Mouse (Mus musculus): ENCODE results near the gene Myt1. TPM values are rescaled to one million over a fixed set of nuclear protein-coding genes. Genes with fewer than 3 reads are reported as not detected.

Myt1 gene
- total and polyA plus RNA-seq, 2 experiments from 2014 or later = 6.7 to 55.0 TPM

GRCm38 (mm10) chr2:181864536-181864860 lies 101.4 kb downstream of the Myt1 start:
- Histone ChIP-seq H3K9ac (peak overlapping the region; percentile 67), H3K36me3 (ENCODE audit: insufficient read depth) (peaks cover 8% of the 10 kb centered on the region), H3K27me3 (ENCODE audit: insufficient read depth, low read length) (no peaks in the 10 kb centered on the region), H3K9me3 (ENCODE audit: low read length) (no peaks in the 10 kb centered on the region), H3K4me1 (ENCODE audit: insufficient read depth) (peaks cover 15% of the 10 kb centered on the region), H3K4me3 (ENCODE audit: low read depth, low read length) (peak overlapping the region; percentile 69), H3K27ac (ENCODE audit: low read depth, low read length) (peak overlapping the region; percentile 87), H3K4me2 (ENCODE audit: low read depth) (peak overlapping the region; percentile 77)
- ATAC-seq (peak; percentile 23), DNase-seq (no peak)
- WGBS = under 1% methylated on average over 22 of the region's 22 CpGs
- TF ChIP-seq CTCF (IDR thresholded peaks at IDR 0.05; ENCODE audit: low read depth) = no peak

GRCm38 (mm10) chr2:181866931-181867330 lies 103.8 kb downstream of the Myt1 start:
- 53% methylated on average over 5 of the region's 5 CpGs for WGBS
- no peak overlapping the region for H3K9ac ChIP-seq
- no peak for ATAC-seq

GRCm38 (mm10) chr2:181871039-181871438 lies 107.9 kb downstream of the Myt1 start:
- no peaks in the 10 kb centered on the region for H3K9me3 ChIP-seq (ENCODE audit: low read length)
- H3K36me3 ChIP-seq (ENCODE audit: insufficient read depth) = peaks cover 20% of the 10 kb centered on the region
- no peaks in the 10 kb centered on the region for H3K4me1 ChIP-seq (ENCODE audit: insufficient read depth)
- 97% methylated on average over 2 of the region's 2 CpGs for WGBS
- H3K27ac ChIP-seq (ENCODE audit: low read depth, low read length) = no peak overlapping the region
- no peak for ATAC-seq
- no peaks in the 10 kb centered on the region for H3K27me3 ChIP-seq (ENCODE audit: insufficient read depth, low read length)
- no peak for TF ChIP-seq CTCF (IDR thresholded peaks at IDR 0.05; ENCODE audit: low read depth)
- H3K4me2 ChIP-seq (ENCODE audit: low read depth) = no peak overlapping the region
- no peak overlapping the region for H3K9ac ChIP-seq
- H3K4me3 ChIP-seq (ENCODE audit: low read depth, low read length) = no peak overlapping the region
- DNase-seq = no peak

More at GRCm38 (mm10) chr2:181866931-181867330, 103.8 kb downstream of the Myt1 start:
- peak; percentile 81 for DNase-seq
- H3K9me3 ChIP-seq (ENCODE audit: low read length) = no peaks in the 10 kb centered on the region
- H3K36me3 ChIP-seq (ENCODE audit: insufficient read depth) = peaks cover 12% of the 10 kb centered on the region
- H3K4me1 ChIP-seq (ENCODE audit: insufficient read depth) = peaks cover 15% of the 10 kb centered on the region
- H3K4me3 ChIP-seq (ENCODE audit: low read depth, low read length) = no peak overlapping the region
- TF ChIP-seq CTCF (IDR thresholded peaks at IDR 0.05; ENCODE audit: low read depth) = peak; percentile 85
- no peak overlapping the region for H3K4me2 ChIP-seq (ENCODE audit: low read depth)
- H3K27ac ChIP-seq (ENCODE audit: low read depth, low read length) = no peak overlapping the region
- no peaks in the 10 kb centered on the region for H3K27me3 ChIP-seq (ENCODE audit: insufficient read depth, low read length)

Other genes starting within 250 kb of the Myt1 start
- gene Dnajc5, start 242.8 kb upstream of the Myt1 start, total RNA-seq (2014; rRNA removed) = 252 and 369 TPM in 2 replicates
- gene Dnajc5, start 242.8 kb upstream of the Myt1 start, polyA plus RNA-seq (2015; fragmentation: Nextera tagmentation; extraction: Ambion mirVana) = 207 and 270 TPM in 2 replicates
- gene Uckl1, start 178.4 kb upstream of the Myt1 start, total RNA-seq (2014; rRNA removed) = 55.8 and 59.1 TPM in 2 replicates
- gene Uckl1, start 178.4 kb upstream of the Myt1 start, polyA plus RNA-seq (2015; fragmentation: Nextera tagmentation; extraction: Ambion mirVana) = 42.7 and 43.0 TPM in 2 replicates
- 45.8 and 49.6 TPM in 2 replicates for gene Prpf6, start 171.5 kb upstream of the Myt1 start, total RNA-seq (2014; rRNA removed)
- gene Prpf6, start 171.5 kb upstream of the Myt1 start, polyA plus RNA-seq (2015; fragmentation: Nextera tagmentation; extraction: Ambion mirVana) = 43.7 and 46.5 TPM in 2 replicates
- 74.6 and 75.6 TPM in 2 replicates for gene Zfp512b, start 170.5 kb upstream of the Myt1 start, total RNA-seq (2014; rRNA removed)
- gene Zfp512b, start 170.5 kb upstream of the Myt1 start, polyA plus RNA-seq (2015; fragmentation: Nextera tagmentation; extraction: Ambion mirVana) = 44.7 and 62.3 TPM in 2 replicates
- 64.9 and 85.6 TPM in 2 replicates for gene Samd10, start 164.1 kb upstream of the Myt1 start, total RNA-seq (2014; rRNA removed)
- gene Samd10, start 164.1 kb upstream of the Myt1 start, polyA plus RNA-seq (2015; fragmentation: Nextera tagmentation; extraction: Ambion mirVana) = 82.6 and 108 TPM in 2 replicates
- not detected in 2 replicates for gene Gm29797, start 106.3 kb upstream of the Myt1 start, total RNA-seq (2014; rRNA removed)
- gene Gm29797, start 106.3 kb upstream of the Myt1 start, polyA plus RNA-seq (2015; fragmentation: Nextera tagmentation; extraction: Ambion mirVana) = not detected in 2 replicates
- 5.4 and 8.9 TPM in 2 replicates for gene Sox18, start 91.7 kb upstream of the Myt1 start, total RNA-seq (2014; rRNA removed)
- gene Sox18, start 91.7 kb upstream of the Myt1 start, polyA plus RNA-seq (2015; fragmentation: Nextera tagmentation; extraction: Ambion mirVana) = 8.6 and 11.1 TPM in 2 replicates
- 51.1 and 55.6 TPM in 2 replicates for gene Tcea2, start 83.0 kb upstream of the Myt1 start, total RNA-seq (2014; rRNA removed)
- gene Tcea2, start 83.0 kb upstream of the Myt1 start, polyA plus RNA-seq (2015; fragmentation: Nextera tagmentation; extraction: Ambion mirVana) = 53.8 and 57.5 TPM in 2 replicates
- 43.7 and 50.2 TPM in 2 replicates for gene Rgs19, start 69.4 kb upstream of the Myt1 start, total RNA-seq (2014; rRNA removed)
- 56.4 and 57.4 TPM in 2 replicates for gene Rgs19, start 69.4 kb upstream of the Myt1 start, polyA plus RNA-seq (2015; fragmentation: Nextera tagmentation; extraction: Ambion mirVana)
- not detected in 2 replicates for gene Lkaaear1, start 64.9 kb upstream of the Myt1 start, total RNA-seq (2014; rRNA removed)
- not detected in 2 replicates for gene Lkaaear1, start 64.9 kb upstream of the Myt1 start, polyA plus RNA-seq (2015; fragmentation: Nextera tagmentation; extraction: Ambion mirVana)
- 114 and 134 TPM in 2 replicates for gene Oprl1, start 48.3 kb upstream of the Myt1 start, total RNA-seq (2014; rRNA removed)
- gene Oprl1, start 48.3 kb upstream of the Myt1 start, polyA plus RNA-seq (2015; fragmentation: Nextera tagmentation; extraction: Ambion mirVana) = 51.3 and 62.5 TPM in 2 replicates
- 30.1 and 36.3 TPM in 2 replicates for gene Pcmtd2, start 74.5 kb downstream of the Myt1 start, total RNA-seq (2014; rRNA removed)
- 17.9 and 25.8 TPM in 2 replicates for gene Pcmtd2, start 74.5 kb downstream of the Myt1 start, polyA plus RNA-seq (2015; fragmentation: Nextera tagmentation; extraction: Ambion mirVana)
- gene Polr3k, start 101.0 kb downstream of the Myt1 start, total RNA-seq (2014; rRNA removed) = 66.5 and 69.2 TPM in 2 replicates
- 80.1 and 86.1 TPM in 2 replicates for gene Polr3k, start 101.0 kb downstream of the Myt1 start, polyA plus RNA-seq (2015; fragmentation: Nextera tagmentation; extraction: Ambion mirVana)
- not detected in 2 replicates for gene Gm14496, start 227.8 kb downstream of the Myt1 start, total RNA-seq (2014; rRNA removed)
- not detected in 2 replicates for gene Gm14496, start 227.8 kb downstream of the Myt1 start, polyA plus RNA-seq (2015; fragmentation: Nextera tagmentation; extraction: Ambion mirVana)